Mouse (Mus musculus): ENCODE results near the gene Atp2a3.

The Atp2a3 gene

GRCm38 (mm10) chr11:73036889-73037288 lies 75.9 kb downstream of the Atp2a3 start:
- DNase-seq (ENCODE audit: low spot score in 2 of 2), result no peak

- DNase-seq (ENCODE audit: low spot score in 2 of 2), result no peak
These were observed 76.7 kb downstream of the Atp2a3 start for GRCm38 (mm10) chr11:73037691-73038090.

- no peak for DNase-seq (ENCODE audit: low spot score in 2 of 2)
These were observed 78.3 kb downstream of the Atp2a3 start for GRCm38 (mm10) chr11:73039102-73039799.

Data from right cerebral cortex, postnatal 36 days (tissue).